Mouse (Mus musculus) hindbrain, postnatal 0 days (tissue): ENCODE measurements at regions not wholly inside any gene's neighbourhood (a gene's known extent, or its start where the extent isn't known, plus 50 kb on each side); places are given as distances from the start of the nearest gene placed in this dataset.
A peak's percentile ranks its signal among the peaks of the same experiment; 100 is the strongest.

Experiments used
- ATAC-seq: fragments of 200-750 bp; cut with Nextera tagmentation; 2 replicates; pipeline ENCODE4 v1.8.0; 2017; ENCODE audit warnings: mild to moderate bottlenecking, moderate TSS enrichment, moderate library complexity
- DNase-seq: peaks from one replicate; pipeline ENCODE4 v3.0.0-alpha.2; 2015; ENCODE audit warnings: low spot score
- H3K27ac ChIP-seq: fragments of 300-500 bp; sonication (generic); 2 replicates; pipeline ENCODE4 v1.5.1; 2014; ENCODE audit warnings: mild to moderate bottlenecking
- H3K27me3 ChIP-seq: fragments of 300-500 bp; sonication (generic); 2 replicates; pipeline ENCODE4 v1.6.1; 2014; ENCODE audit warnings: low read length, mixed read lengths; ENCODE audit not compliant: insufficient read depth
- H3K36me3 ChIP-seq: fragments of 300-500 bp; sonication (generic); 2 replicates; pipeline ENCODE4 v1.6.1; 2014; ENCODE audit warnings: low read length, mixed read lengths; ENCODE audit not compliant: insufficient read depth
- H3K4me1 ChIP-seq: fragments of 300-500 bp; sonication (generic); 2 replicates; pipeline ENCODE4 v1.6.1; 2014; ENCODE audit warnings: antibody characterized with exemption, low read length, mixed read lengths; ENCODE audit not compliant: insufficient read depth
- H3K4me2 ChIP-seq: fragments of 300-500 bp; sonication (generic); 2 replicates; pipeline ENCODE4 v1.6.1; 2014; ENCODE audit warnings: low read depth, mild to moderate bottlenecking, low read length, moderate library complexity, mixed read lengths
- H3K4me3 ChIP-seq: fragments of 300-500 bp; sonication (generic); 2 replicates; pipeline ENCODE4 v1.5.1; 2014; ENCODE audit warnings: low read length
- H3K9ac ChIP-seq: fragments of 300-500 bp; sonication (generic); replicated peaks from 2 replicates; pipeline ENCODE4 v1.6.1; 2014; ENCODE audit warnings: mild to moderate bottlenecking, low read length, moderate library complexity, mixed read lengths
- H3K9me3 ChIP-seq: fragments of 300-500 bp; sonication (generic); 2 replicates; pipeline ENCODE4 v1.6.1; 2016; ENCODE audit warnings: low read length, mixed read lengths
- CTCF ChIP-seq: IDR thresholded peaks from 2 replicates; pipeline ENCODE4 v1.5.1; 2016; ENCODE audit warnings: antibody characterized with exemption, control low read depth, low read depth
- WGBS: fragments of 180-500 bp; shearing (Covaris S2); extraction: QIAGEN DNeasy Blood & Tissue Kit; methylation state at CpG from one replicate; pipeline ENCODE4 v1.1.7; 2014; 5-methylcytosine and 5-hydroxymethylcytosine counted together

DNA sequence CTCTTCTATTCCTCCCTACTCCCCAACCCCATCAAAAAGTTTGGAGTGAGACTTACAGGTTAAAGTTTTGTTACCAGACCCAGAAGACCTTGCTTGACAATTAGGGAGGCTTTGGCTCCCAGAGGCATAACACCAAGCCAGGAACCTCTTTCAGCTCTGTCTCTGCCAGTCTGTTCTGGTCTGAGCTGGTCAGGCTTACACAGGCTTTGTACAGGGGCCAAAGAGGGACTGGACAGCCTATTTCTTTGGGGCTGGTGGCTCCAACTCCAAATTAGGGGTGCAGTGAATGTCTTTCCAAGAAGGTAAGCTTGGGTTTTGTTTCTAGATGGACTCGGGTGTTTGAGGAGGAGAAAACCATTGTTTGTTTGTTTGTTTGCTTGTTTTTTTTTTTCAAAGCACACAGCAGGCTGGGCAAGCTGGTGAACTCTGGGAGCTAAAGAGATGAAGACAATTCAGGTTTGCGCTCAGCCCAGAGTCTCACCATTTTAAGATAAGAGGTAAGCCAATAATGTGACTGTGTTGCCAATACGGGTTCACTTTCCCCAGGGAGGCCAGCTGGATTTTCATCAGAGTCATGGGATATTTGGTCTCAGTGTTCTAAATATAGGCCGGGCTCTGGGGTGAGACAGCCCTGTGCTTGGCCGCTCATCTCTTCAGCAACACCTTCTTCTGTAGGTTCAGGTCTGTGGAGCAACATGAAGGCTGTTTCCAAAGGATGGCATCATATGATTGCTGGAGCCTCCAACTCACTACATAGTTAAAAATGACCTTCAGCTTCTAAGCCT, 62.2 kb upstream of the Igfbp5 start:
- TF ChIP-seq CTCF, result no peak
- Histone ChIP-seq H3K4me2 (no peak overlapping the region), H3K27me3 (no peaks in the 10 kb centered on the region), H3K4me3 (no peak overlapping the region), H3K4me1 (no peaks in the 10 kb centered on the region), H3K36me3 (no peaks in the 10 kb centered on the region), H3K9me3 (no peaks in the 10 kb centered on the region), H3K9ac (no peak overlapping the region), H3K27ac (no peak overlapping the region)
- DNase-seq (no peak), ATAC-seq (0 out of 2 replicates have a peak, but pooled peaks have one; percentile 49)
- WGBS, result 85% methylated on average over 5 of the region's 5 CpGs

- H3K27me3 ChIP-seq, result no peaks in the 10 kb centered on the region
- H3K4me1 ChIP-seq, result no peaks in the 10 kb centered on the region
- no peak overlapping the region for H3K9ac ChIP-seq
- no peak overlapping the region for H3K27ac ChIP-seq
- WGBS, result 64% methylated on average over 5 of the region's 5 CpGs
- no peak overlapping the region for H3K4me3 ChIP-seq
- TF ChIP-seq CTCF, result no peak
- DNase-seq (no peak), ATAC-seq (no peak)
- no peaks in the 10 kb centered on the region for H3K9me3 ChIP-seq
- no peaks in the 10 kb centered on the region for H3K36me3 ChIP-seq
- H3K4me2 ChIP-seq, result no peak overlapping the region
Observed at GRCm38 (mm10) chr1:72936231-72936630, 61.5 kb upstream of the Igfbp5 start.

DNA sequence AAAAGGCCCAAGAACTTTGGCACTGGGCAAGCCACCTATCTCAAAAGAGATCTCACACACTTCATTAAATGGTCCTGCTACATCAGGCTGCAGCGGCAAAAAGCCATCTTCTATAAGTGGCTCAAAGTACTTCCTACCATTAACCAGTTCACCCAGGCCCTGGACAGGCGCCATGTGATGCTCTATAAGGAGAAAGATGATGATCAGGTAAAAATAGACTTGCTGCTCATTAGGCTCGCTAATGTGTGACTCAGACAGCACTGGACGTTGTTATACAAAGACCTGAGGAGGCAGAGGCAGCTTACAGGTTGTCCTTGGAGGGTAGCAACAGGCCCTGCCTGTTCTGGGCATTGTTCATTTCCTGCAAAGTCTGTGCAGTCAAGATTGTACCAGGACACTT, 60.4 kb upstream of the Igfbp5 start:
- H3K4me3 ChIP-seq, result no peak overlapping the region
- H3K36me3 ChIP-seq, result no peaks in the 10 kb centered on the region
- 84% methylated on average over 4 of the region's 4 CpGs for WGBS
- no peak overlapping the region for H3K4me2 ChIP-seq
- ATAC-seq (no peak), DNase-seq (no peak)
- no peak overlapping the region for H3K27ac ChIP-seq
- H3K9me3 ChIP-seq, result no peaks in the 10 kb centered on the region
- no peak for TF ChIP-seq CTCF
- no peaks in the 10 kb centered on the region for H3K4me1 ChIP-seq
- no peaks in the 10 kb centered on the region for H3K27me3 ChIP-seq
- H3K9ac ChIP-seq, result no peak overlapping the region

DNA sequence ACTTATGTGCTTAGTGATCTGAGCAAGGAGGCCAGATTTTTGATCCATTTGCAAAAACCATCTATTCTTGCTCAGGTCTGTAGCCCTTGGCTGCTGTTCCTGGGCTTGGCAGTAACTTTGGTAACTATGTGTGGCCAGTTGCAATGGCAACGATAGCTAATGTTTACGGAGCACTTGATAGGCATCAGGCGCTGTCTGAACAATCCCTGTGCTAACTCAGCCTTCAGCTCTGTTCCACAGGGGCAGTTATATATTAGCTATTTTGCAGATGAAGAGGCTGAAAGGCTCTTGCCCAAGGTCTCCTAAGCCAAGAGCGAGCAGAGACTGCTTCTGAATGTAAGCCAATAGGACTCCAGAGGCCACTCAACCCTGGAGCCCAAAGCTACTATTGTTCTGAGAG, 55.1 kb upstream of the Igfbp5 start:
- DNase-seq, result peak; percentile 33
- ATAC-seq, result no peak
- H3K4me1 ChIP-seq, result no peaks in the 10 kb centered on the region
- H3K36me3 ChIP-seq, result no peaks in the 10 kb centered on the region
- H3K9me3 ChIP-seq, result no peaks in the 10 kb centered on the region
- no peak overlapping the region for H3K4me3 ChIP-seq
- 74% methylated on average over 4 of the region's 4 CpGs for WGBS
- no peak overlapping the region for H3K9ac ChIP-seq
- no peak overlapping the region for H3K4me2 ChIP-seq
- no peak overlapping the region for H3K27ac ChIP-seq
- no peak for TF ChIP-seq CTCF
- no peaks in the 10 kb centered on the region for H3K27me3 ChIP-seq
